Mouse (Mus musculus): ENCODE measurements at regions not wholly inside any gene's neighbourhood (a gene's known extent, or its start where the extent isn't known, plus 50 kb on each side); places are given as distances from the start of the nearest gene placed in this dataset.

DNA sequence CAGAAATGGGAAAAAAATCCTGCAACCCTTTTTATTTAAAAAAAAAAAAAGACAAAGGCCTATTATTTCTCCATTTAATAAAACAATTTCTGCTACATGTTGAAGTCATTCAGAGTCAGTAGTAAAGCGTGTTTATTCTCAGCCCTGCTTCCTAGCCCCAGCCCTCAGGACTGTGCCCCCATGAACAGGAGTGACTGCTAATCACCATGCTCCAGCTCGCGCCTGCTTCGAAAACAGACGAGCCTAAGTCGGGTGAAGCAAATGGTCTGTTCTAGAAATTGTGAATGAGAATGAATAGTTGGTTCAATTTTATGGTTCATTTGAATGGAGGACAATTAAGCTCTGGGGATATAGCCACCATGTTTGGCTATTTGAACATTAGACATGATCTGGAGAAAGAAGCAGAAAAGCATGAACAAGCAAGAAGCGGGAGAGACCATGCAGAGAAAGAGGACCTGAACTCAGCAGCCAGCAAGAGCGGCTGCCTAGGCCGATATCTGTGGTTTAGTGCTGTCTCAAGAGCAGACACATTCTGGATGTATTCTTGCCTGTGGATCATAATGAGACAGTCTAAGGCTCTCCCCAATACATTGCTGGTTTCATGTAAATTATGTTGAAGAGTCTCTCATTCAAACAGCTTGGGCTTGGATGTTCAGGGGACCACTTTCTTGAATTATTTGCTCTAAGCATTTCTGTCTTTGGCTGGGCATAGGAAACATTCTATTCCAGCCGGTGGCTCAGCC lies 146.1 kb upstream of the Kif2a start:
- in situ Hi-C loops (cut with MboI; ENCODE audit: low pct_unique_long_range_greater_than_20kb in 1 of 2, low sequenced_read_pairs in 2 of 2, unreplicated experiment in 1 of 2): no loop called here

DNA sequence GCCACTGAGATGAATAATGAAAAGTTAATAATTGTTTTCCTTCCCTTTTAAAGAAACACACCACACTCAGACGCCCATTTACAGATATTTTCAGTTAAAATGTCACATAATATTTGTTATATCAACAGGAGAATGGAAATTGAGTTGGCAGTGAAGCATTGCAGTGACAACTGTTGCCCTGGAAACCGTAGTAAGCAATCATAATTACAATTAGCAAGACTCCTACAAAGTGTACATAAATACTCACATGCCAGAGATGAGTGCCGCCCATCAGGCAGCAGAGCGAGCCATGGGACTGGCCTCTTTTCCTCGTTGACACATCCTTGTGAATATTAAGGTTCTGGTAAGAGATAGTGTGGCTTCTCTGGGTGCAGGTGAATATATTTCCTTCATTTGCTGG lies 129.6 kb upstream of the Kif2a start:
- in situ Hi-C loops (cut with MboI; ENCODE audit: low pct_unique_long_range_greater_than_20kb in 1 of 2, low sequenced_read_pairs in 2 of 2, unreplicated experiment in 1 of 2): no loop called here

DNA sequence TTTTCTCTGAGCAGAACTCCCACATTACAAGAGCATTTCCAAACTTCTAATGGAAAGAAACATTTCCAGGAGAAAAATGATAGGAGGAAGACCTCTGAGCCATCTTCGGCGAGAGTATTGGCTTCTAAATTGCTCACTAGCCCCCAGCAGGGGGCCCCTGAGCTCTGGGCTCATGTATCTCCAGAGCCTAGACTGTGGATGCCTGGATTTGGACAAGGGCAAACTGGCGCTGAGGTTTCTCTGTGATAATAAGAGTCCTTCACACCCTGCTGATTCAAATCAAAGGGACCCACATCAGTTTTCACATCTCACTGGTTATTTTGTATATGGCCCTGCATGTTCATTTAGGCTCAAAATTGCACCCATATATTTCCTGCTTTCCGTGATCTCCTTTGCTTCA lies 119.3 kb upstream of the Kif2a start:
- in situ Hi-C loops (cut with MboI; ENCODE audit: low pct_unique_long_range_greater_than_20kb in 1 of 2, low sequenced_read_pairs in 2 of 2, unreplicated experiment in 1 of 2): no loop called here

DNA sequence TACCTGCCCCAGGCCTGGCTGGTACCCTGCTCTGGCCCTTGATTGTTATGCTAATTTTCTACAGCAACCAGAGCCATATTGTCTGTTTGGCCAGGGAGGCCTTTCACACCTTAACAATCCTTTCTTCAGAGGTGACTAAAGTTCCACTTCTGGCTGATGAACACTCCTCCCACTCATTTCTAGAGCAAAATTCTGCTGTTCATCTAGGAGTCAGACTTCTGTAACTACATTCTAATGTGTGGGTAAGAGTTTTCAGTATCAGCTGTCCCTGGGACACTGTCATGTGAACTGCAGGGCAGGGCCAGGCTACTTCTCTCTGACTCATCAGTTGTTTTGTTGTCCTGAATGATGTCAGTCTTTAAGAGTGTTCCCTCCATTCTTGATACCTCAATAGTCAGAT lies 112.2 kb upstream of the Kif2a start:
- in situ Hi-C loops (cut with MboI; ENCODE audit: low pct_unique_long_range_greater_than_20kb in 1 of 2, low sequenced_read_pairs in 2 of 2, unreplicated experiment in 1 of 2): no loop called here

DNA sequence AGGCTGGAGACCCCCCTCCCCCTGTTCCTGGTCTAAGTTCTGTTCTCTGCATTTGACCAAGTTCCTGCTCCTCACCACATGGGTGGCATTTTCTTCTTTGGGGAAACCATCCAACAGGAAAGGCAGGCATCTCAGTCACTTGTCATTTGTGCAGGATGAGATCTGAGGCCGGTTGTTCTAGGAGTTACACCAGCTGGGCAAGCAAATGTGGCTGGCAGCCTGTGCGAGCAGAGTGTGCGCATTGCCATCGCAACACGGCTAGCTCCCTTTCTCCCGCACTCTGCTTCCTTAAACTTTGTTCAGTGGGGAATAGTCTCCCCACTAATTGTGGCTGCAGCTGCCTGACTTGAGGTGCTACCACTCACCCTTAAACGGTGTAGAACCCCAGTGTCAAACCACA lies 104.7 kb upstream of the Kif2a start:
- in situ Hi-C loops (cut with MboI; ENCODE audit: low pct_unique_long_range_greater_than_20kb in 1 of 2, low sequenced_read_pairs in 2 of 2, unreplicated experiment in 1 of 2): no loop called here

DNA sequence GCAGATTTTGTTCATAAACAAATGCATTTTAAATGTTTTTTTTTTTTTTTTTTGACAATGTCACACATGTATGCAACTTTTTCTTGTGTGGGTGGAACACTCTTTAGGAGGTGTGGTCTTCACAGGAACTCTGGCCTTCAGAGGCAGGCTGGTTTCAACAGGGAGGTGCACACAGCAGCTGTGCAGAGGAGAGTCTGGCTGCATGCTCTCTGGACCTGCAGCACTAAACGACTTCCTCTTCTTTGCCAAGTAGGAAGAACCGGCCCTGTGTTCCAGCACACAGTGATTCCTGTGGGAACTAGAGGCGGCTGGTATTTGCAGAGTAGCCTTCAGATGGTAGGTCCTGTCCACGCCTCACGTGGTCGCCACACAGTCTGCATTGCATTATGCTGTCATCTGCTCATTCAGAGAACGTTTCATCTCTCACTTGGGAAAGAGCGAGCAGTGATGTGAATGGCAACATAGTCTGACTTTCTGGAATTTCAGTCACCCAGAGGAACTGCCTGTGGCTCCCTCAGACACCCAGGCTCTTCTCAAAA lies 102.3 kb upstream of the Kif2a start:
- in situ Hi-C loops (cut with MboI; ENCODE audit: low pct_unique_long_range_greater_than_20kb in 1 of 2, low sequenced_read_pairs in 2 of 2, unreplicated experiment in 1 of 2): no loop called here

DNA sequence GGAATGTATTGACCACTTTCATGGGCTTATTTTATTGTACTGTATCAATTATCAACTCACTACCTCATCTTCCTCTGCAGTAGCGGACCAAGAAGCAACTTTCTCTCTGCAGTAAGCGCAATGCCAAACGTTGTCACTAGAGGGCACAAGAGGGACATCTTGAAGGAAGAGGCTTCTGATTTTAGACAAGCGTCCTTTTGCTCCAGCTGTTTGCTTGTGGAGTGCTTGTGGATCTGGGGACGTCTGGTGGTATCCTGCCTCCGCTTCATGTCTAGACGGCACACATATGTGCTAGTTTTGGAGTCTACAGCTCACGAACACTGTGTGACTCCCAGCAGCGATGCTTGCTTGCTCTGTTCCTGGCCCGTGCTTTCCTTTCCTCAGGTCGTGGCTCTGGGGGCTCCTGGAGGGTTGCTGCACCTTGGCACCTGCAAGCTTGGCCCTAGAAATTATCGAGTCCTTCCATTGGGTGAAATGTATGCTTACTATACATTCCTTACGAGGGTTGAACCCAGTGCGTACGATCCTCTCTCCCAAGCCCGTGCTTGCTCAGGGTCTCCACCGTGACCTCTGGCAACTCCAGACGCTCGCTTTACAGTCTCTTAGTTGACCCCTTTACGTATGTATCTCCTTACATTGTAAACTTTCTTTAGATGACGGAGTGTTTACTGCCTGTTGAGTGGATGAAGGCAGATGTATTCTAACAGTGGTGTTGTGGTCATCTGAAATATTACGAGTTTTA lies 92.2 kb upstream of the Kif2a start:
- in situ Hi-C loops (cut with MboI; ENCODE audit: low pct_unique_long_range_greater_than_20kb in 1 of 2, low sequenced_read_pairs in 2 of 2, unreplicated experiment in 1 of 2): no loop called here

DNA sequence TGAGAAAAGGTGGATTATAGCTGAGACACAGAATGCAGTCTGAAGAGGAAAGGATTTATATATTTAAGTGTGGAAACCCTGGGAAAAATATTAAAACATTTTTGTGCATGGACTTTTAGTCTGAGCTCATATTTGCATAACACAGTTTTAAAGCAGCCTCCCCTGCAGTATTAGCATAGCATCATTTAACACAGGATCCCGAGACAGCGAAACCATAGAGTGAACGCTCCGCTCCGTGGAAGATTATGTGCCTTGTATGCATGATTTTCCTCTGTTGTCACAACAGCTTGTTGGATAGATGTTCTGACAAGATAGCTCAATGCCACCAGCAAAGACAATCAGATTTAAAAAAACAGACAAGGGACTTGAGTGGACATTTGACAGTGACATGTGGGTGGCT lies 86.1 kb upstream of the Kif2a start:
- in situ Hi-C loops (cut with MboI; ENCODE audit: low pct_unique_long_range_greater_than_20kb in 1 of 2, low sequenced_read_pairs in 2 of 2, unreplicated experiment in 1 of 2): loop anchor here in 1 of 2 experiments (10.0 kb wide), 1 partner anchor 163 kb away; the partner anchor contains the start of gene Dimt1

DNA sequence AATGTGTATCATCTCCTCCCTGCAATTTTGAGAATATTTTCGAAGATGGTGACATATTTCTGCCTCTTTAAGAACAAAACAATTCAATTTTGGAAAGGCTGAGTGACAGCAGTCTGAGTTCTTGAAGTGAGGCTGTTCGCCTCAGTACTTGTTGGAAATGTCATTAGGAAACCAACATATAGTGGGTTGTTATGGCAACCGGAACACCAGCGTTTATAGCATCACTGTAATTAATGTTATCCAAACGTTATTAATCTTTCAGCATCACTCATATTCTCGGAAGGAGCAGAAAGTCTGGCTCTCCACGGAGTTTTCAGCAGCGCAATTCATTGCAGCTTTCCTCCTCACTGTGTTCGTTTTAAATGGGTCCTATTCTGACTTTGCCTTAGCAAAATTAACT lies 85.6 kb upstream of the Kif2a start:
- in situ Hi-C loops (cut with MboI; ENCODE audit: low pct_unique_long_range_greater_than_20kb in 1 of 2, low sequenced_read_pairs in 2 of 2, unreplicated experiment in 1 of 2): loop anchor here in 1 of 2 experiments (10.0 kb wide), 1 partner anchor 163 kb away; the partner anchor contains the start of gene Dimt1

DNA sequence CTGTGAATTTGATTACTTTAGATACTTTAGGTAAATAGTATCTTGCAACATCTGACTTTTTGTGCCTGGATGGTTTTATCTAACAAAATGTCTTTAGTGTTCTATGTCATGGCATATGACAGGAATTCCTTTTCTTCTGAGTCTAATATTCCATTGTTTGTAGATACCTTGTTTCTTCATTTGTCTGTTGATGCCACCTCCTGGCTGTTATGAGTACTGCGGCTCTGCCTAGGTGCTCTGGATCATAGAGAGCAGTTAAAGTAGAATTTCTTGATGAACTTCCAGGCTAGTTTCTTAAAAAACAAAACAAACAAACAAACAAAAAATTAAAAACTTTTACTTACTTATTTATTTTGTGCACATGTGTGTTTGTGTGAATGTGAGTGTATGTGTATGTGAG lies 83.6 kb upstream of the Kif2a start:
- in situ Hi-C loops (cut with MboI; ENCODE audit: low pct_unique_long_range_greater_than_20kb in 1 of 2, low sequenced_read_pairs in 2 of 2, unreplicated experiment in 1 of 2): loop anchor here in 1 of 2 experiments (10.0 kb wide), 1 partner anchor 161 kb away; the partner anchor contains the start of gene Dimt1

DNA sequence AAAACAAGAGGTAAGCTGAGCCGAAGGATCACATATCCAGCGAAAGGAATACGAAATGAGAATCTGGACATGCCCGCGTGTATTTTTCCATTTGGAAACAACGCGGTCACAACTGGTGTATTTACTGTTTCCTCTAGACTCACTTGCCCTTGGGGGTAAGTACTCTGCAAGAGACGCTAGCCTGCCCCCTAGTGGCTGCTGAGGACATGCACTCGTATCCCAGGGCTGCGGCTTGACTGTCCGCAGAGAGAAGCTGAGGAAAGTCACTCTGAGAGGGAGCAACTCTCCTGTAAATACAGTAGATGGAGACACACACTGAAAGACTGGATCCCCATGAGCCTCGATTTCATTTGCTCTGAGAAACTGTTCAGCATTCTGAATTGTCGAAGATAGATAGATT lies 79.7 kb upstream of the Kif2a start:
- in situ Hi-C loops (cut with MboI; ENCODE audit: low pct_unique_long_range_greater_than_20kb in 1 of 2, low sequenced_read_pairs in 2 of 2, unreplicated experiment in 1 of 2): loop anchor here in 1 of 2 experiments (10.0 kb wide), 1 partner anchor 157 kb away; the partner anchor contains the start of gene Dimt1

DNA sequence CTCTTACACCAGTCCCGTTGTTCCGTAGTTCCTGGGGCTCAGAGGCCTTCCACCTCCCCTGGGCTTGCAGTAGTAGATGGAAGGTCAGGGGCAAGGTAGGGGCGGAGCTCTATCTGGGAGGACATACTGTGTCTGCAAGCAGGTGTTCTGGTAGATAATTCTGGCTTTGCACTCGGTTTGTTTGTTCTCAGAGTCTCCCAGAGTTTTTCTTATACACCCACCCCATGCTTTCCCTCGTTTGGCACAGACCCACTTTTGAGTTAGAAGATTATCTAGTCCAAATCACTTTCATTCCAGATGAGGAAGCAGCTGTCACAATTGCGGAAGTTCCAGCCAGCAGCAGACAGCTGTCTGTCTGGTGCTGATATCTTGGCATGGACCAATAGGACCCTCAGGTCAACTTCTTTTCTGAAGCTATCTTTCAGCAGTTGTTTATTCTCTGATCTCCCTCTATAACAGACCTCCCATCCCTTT lies 79.0 kb upstream of the Kif2a start:
- in situ Hi-C loops (cut with MboI; ENCODE audit: low pct_unique_long_range_greater_than_20kb in 1 of 2, low sequenced_read_pairs in 2 of 2, unreplicated experiment in 1 of 2): loop anchor here in 1 of 2 experiments (10.0 kb wide), 1 partner anchor 156 kb away; the partner anchor contains the start of gene Dimt1

DNA sequence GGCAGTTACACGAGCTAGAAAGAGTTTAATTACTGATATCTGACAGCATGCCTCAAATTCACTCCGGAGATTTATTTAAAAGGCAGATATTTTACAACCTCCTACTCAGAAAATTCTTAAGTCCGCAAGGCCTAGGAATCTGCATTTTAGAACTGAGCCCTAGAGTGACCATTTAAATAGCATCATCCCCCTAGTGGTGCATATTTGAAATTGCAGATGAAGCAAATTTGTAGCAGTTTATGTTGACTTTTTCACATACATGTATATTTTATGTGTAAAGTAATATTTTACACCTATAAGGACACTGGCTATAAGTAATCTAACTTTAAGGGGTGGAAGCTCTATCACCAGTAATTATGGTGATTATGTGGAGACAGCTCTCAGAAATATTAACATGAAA lies 78.2 kb upstream of the Kif2a start:
- in situ Hi-C loops (cut with MboI; ENCODE audit: low pct_unique_long_range_greater_than_20kb in 1 of 2, low sequenced_read_pairs in 2 of 2, unreplicated experiment in 1 of 2): loop anchor here in 1 of 2 experiments (10.0 kb wide), 1 partner anchor 155 kb away; the partner anchor contains the start of gene Dimt1

DNA sequence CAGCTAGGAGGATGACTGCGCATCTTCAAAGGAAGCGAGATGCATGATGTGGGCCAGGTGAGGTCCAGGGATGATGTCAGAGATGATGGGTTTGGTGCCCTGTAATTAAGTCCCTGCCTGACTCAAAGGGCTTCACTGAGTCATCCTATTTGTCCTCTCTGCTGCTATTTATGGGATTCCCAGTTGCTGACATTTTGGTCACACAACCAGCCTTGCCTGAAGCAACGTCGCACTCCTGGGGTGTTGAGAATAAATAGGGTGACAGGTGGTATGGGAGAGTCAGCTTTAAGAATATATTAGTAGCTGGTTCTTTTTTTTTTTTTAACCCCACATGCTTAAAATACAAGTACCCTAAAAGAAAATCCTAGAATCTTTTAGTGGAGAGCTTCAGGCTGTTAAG lies 75.1 kb upstream of the Kif2a start:
- in situ Hi-C loops (cut with MboI; ENCODE audit: low pct_unique_long_range_greater_than_20kb in 1 of 2, low sequenced_read_pairs in 2 of 2, unreplicated experiment in 1 of 2): no loop called here

DNA sequence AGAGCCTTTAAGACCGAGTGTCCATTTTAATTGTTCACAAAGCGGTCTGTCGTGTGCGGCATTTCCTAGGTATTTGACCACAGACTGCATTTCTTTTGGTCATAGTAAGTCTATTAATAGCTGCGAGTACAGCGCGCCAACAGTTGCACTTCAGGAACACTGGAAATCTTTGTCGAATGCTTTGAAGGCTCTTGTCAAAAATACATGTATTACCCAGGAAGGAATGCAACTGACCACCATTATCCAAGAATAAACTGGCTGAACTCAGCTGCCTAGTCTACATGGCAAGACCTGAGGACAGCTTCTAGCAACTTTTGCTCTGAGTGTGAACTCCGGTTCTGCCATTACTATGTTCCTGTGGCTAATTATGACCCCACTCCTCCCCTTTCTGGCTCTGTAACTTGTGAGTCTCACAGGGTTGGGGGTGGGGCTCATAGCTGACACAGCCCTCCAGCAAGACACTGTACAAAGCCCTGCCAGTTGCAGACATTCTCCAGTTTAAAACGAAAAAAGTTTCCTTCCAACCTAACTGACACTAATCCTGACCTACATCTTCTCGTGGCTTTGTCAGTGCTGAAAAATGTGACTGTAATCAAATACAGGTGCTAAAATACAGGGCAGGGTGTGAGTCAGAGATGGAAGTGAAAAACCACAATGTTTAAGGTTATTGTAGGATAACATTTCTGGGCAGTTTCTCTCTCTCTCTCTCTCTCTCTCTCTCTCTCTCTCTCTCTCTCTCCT lies 73.2 kb upstream of the Kif2a start:
- in situ Hi-C loops (cut with MboI; ENCODE audit: low pct_unique_long_range_greater_than_20kb in 1 of 2, low sequenced_read_pairs in 2 of 2, unreplicated experiment in 1 of 2): no loop called here

DNA sequence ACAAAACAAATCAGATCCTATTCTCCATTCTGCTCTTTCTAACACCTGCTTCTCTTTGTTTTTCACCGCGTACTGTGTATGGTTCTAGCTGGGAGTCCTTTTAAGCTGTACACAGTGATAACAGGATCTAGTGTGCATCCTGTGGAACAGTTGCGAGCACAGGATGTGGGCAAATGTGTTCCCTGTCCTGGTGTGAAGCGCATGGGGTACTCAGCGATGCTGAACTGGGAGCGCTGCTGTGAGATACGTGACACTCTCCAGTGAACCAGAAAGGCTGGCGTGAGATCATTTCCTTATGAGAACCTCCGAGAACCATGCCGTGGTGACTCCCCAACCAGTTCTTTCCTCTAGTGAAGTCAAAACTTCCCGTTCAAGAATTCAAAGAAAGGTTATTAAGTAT lies 72.6 kb upstream of the Kif2a start:
- in situ Hi-C loops (cut with MboI; ENCODE audit: low pct_unique_long_range_greater_than_20kb in 1 of 2, low sequenced_read_pairs in 2 of 2, unreplicated experiment in 1 of 2): no loop called here

DNA sequence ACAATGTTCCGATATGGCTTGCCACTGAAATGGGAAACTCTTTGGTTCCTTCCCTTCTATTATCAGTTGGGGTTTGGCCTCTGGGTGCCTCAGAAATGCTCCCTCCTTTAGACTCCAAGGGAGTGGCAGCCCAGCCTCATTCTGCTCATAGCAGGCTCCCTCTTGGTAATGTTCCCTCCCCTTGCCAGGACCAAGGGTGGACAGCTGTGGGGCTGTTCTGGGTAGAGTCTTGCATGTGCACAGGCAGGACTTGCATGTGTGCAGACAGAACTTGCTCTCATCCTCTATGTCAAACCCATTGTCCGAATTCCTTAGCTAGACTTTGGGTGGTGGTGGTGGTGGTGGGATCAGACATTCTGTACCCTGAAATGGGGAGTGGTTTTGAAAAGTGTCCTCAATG lies 71.8 kb upstream of the Kif2a start:
- in situ Hi-C loops (cut with MboI; ENCODE audit: low pct_unique_long_range_greater_than_20kb in 1 of 2, low sequenced_read_pairs in 2 of 2, unreplicated experiment in 1 of 2): no loop called here

DNA sequence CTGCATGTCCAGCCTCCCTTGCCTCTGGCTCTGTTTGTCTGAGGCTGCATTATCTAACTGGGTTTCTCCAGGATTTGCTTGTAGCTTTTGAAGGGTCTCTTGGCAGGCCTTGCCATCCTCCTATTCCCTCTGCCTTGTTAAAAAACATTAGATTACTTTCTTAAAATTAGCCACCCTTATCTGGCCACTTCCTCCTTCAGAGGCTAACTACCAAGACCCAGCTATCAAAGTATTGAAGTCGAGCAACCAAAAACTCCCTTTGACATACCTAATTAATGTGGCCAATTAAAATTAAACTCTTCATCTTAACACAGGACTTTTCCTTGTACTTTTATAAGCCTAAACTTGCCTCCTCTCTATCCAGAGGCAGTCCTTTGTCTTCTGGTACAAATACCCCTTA lies 66.3 kb upstream of the Kif2a start:
- in situ Hi-C loops (cut with MboI; ENCODE audit: low pct_unique_long_range_greater_than_20kb in 1 of 2, low sequenced_read_pairs in 2 of 2, unreplicated experiment in 1 of 2): no loop called here

DNA sequence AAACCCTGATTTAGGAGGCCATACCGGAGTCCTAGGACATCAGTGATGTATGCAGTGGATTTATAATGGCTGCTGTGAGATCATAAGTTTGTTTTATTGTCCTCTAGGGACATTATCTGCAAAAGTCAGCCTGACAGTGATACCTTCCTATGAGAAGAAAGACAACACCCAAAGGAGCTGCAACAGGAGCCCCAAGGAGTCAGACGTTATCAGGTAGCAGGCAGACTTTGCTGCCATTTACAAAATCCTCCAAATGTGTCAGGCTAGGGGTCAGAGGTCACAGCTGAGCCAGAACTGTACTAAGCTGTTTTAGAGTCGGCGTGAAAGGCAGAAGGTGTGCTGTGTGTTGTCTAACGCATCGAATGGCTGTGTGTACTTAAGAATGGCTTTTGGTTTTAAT lies 65.4 kb upstream of the Kif2a start:
- in situ Hi-C loops (cut with MboI; ENCODE audit: low pct_unique_long_range_greater_than_20kb in 1 of 2, low sequenced_read_pairs in 2 of 2, unreplicated experiment in 1 of 2): no loop called here

Data from mouse embryonic stem cell (cell line).